Mouse (Mus musculus): ENCODE results near the gene Gm10228. TPM values are rescaled to one million over a fixed set of nuclear protein-coding genes. Genes with fewer than 3 reads are reported as not detected.
"Not testable (repeated sequence)": the region's sequence is repeated elsewhere in the genome, so short reads cannot be mapped to it uniquely, and the experiment has no call there.

The Gm10228 gene
- polyA plus RNA-seq (2014; fragmentation: Nextera tagmentation; extraction: Ambion mirVana): not detected in 2 replicates

GRCm38 (mm10) chr16:89041372-89041771 lies at the start of gene Gm10228:
TSS of gene Gm10228 (minus strand) at chr16:89041472.
- H3K9ac ChIP-seq (ENCODE audit: low read depth, low read length); H3K27ac ChIP-seq (ENCODE audit: low read depth, low read length); ATAC-seq (replicated peaks; ENCODE audit: insufficient number of reproducible peaks, low FRiP score, low TSS enrichment); H3K27me3 ChIP-seq (ENCODE audit: control insufficient read depth, insufficient read depth, low read length); H3K9me3 ChIP-seq (replicated peaks; ENCODE audit: control insufficient read depth, low read length); H3K4me1 ChIP-seq (ENCODE audit: control insufficient read depth, insufficient read depth, low read length); H3K4me2 ChIP-seq; H3K4me3 ChIP-seq (ENCODE audit: low read depth, low read length); H3K36me3 ChIP-seq (ENCODE audit: control insufficient read depth, insufficient read depth, low read length): not testable (repeated sequence)
- WGBS (ENCODE audit: insufficient replicate concordance): 77% methylated on average over 2 of the region's 4 CpGs

GRCm38 (mm10) chr16:89071041-89071440 lies 29.8 kb upstream of the Gm10228 start:
- not testable (repeated sequence) for H3K27me3 ChIP-seq (ENCODE audit: control insufficient read depth, insufficient read depth, low read length); H3K9me3 ChIP-seq (replicated peaks; ENCODE audit: control insufficient read depth, low read length); ATAC-seq (replicated peaks; ENCODE audit: insufficient number of reproducible peaks, low FRiP score, low TSS enrichment); H3K4me1 ChIP-seq (ENCODE audit: control insufficient read depth, insufficient read depth, low read length); H3K4me2 ChIP-seq; H3K4me3 ChIP-seq (ENCODE audit: low read depth, low read length); H3K27ac ChIP-seq (ENCODE audit: low read depth, low read length); H3K9ac ChIP-seq (ENCODE audit: low read depth, low read length); H3K36me3 ChIP-seq (ENCODE audit: control insufficient read depth, insufficient read depth, low read length)
- 64% methylated on average over 2 of the region's 2 CpGs for WGBS (ENCODE audit: insufficient replicate concordance)

GRCm38 (mm10) chr16:89063902-89064301 lies 22.6 kb upstream of the Gm10228 start, which contains the start of gene 1110025L11Rik:
TSS of gene 1110025L11Rik (minus strand) at chr16:89064002.
- not testable (repeated sequence) for ATAC-seq (replicated peaks; ENCODE audit: insufficient number of reproducible peaks, low FRiP score, low TSS enrichment); H3K36me3 ChIP-seq (ENCODE audit: control insufficient read depth, insufficient read depth, low read length); H3K4me2 ChIP-seq; H3K4me1 ChIP-seq (ENCODE audit: control insufficient read depth, insufficient read depth, low read length); H3K27me3 ChIP-seq (ENCODE audit: control insufficient read depth, insufficient read depth, low read length); H3K27ac ChIP-seq (ENCODE audit: low read depth, low read length); H3K4me3 ChIP-seq (ENCODE audit: low read depth, low read length); H3K9ac ChIP-seq (ENCODE audit: low read depth, low read length); H3K9me3 ChIP-seq (replicated peaks; ENCODE audit: control insufficient read depth, low read length)
- WGBS (ENCODE audit: insufficient replicate concordance): no CpG with 5 or more reads among the region's 2 CpGs

- Histone ChIP-seq H3K9me3 (replicated peaks; ENCODE audit: control insufficient read depth, low read length) (no peaks in the 10 kb centered on the region), H3K36me3 (ENCODE audit: control insufficient read depth, insufficient read depth, low read length) (no peaks in the 10 kb centered on the region), H3K4me2 (no peak within 1 kb of the TSS), H3K27me3 (ENCODE audit: control insufficient read depth, insufficient read depth, low read length) (no peaks in the 10 kb centered on the region), H3K27ac (ENCODE audit: low read depth, low read length) (no peak within 1 kb of the TSS), H3K4me1 (ENCODE audit: control insufficient read depth, insufficient read depth, low read length) (no peaks in the 10 kb centered on the region), H3K9ac (ENCODE audit: low read depth, low read length) (no peak within 1 kb of the TSS), H3K4me3 (ENCODE audit: low read depth, low read length) (no peak within 1 kb of the TSS)
- WGBS (ENCODE audit: insufficient replicate concordance): 82% methylated on average over 3 of the region's 3 CpGs
- no peak for ATAC-seq (replicated peaks; ENCODE audit: insufficient number of reproducible peaks, low FRiP score, low TSS enrichment)
Observed at GRCm38 (mm10) chr16:89047783-89048182, 6.5 kb upstream of the Gm10228 start, which contains the start of gene Krtap6-5. TSS of gene Krtap6-5 (minus strand) at chr16:89047883.

- ATAC-seq (replicated peaks; ENCODE audit: insufficient number of reproducible peaks, low FRiP score, low TSS enrichment); H3K27ac ChIP-seq (ENCODE audit: low read depth, low read length); H3K36me3 ChIP-seq (ENCODE audit: control insufficient read depth, insufficient read depth, low read length); H3K9ac ChIP-seq (ENCODE audit: low read depth, low read length); H3K9me3 ChIP-seq (replicated peaks; ENCODE audit: control insufficient read depth, low read length); H3K27me3 ChIP-seq (ENCODE audit: control insufficient read depth, insufficient read depth, low read length); H3K4me3 ChIP-seq (ENCODE audit: low read depth, low read length); H3K4me2 ChIP-seq; H3K4me1 ChIP-seq (ENCODE audit: control insufficient read depth, insufficient read depth, low read length): not testable (repeated sequence)
- 84% methylated on average over 3 of the region's 3 CpGs for WGBS (ENCODE audit: insufficient replicate concordance)
Observed at GRCm38 (mm10) chr16:89031399-89031798, 9.9 kb downstream of the Gm10228 start, which contains the start of gene Krtap6-1. TSS of gene Krtap6-1 (plus strand) at chr16:89031699.

GRCm38 (mm10) chr16:89014984-89015383 lies 26.3 kb downstream of the Gm10228 start, which contains the start of gene Gm10229:
TSS of gene Gm10229 (plus strand) at chr16:89015284.
- not testable (repeated sequence) for H3K27me3 ChIP-seq (ENCODE audit: control insufficient read depth, insufficient read depth, low read length); H3K36me3 ChIP-seq (ENCODE audit: control insufficient read depth, insufficient read depth, low read length); ATAC-seq (replicated peaks; ENCODE audit: insufficient number of reproducible peaks, low FRiP score, low TSS enrichment); H3K4me2 ChIP-seq; H3K4me1 ChIP-seq (ENCODE audit: control insufficient read depth, insufficient read depth, low read length); H3K9ac ChIP-seq (ENCODE audit: low read depth, low read length); H3K9me3 ChIP-seq (replicated peaks; ENCODE audit: control insufficient read depth, low read length); H3K27ac ChIP-seq (ENCODE audit: low read depth, low read length); H3K4me3 ChIP-seq (ENCODE audit: low read depth, low read length)
- 78% methylated on average over 1 of the region's 3 CpGs for WGBS (ENCODE audit: insufficient replicate concordance)

- Histone ChIP-seq H3K27ac (ENCODE audit: low read depth, low read length) (no peak overlapping the region), H3K4me3 (ENCODE audit: low read depth, low read length) (no peak overlapping the region), H3K9ac (ENCODE audit: low read depth, low read length) (no peak overlapping the region), H3K27me3 (ENCODE audit: control insufficient read depth, insufficient read depth, low read length) (no peaks in the 10 kb centered on the region), H3K36me3 (ENCODE audit: control insufficient read depth, insufficient read depth, low read length) (no peaks in the 10 kb centered on the region), H3K9me3 (replicated peaks; ENCODE audit: control insufficient read depth, low read length) (no peaks in the 10 kb centered on the region), H3K4me2 (no peak overlapping the region), H3K4me1 (ENCODE audit: control insufficient read depth, insufficient read depth, low read length) (no peaks in the 10 kb centered on the region)
- WGBS (ENCODE audit: insufficient replicate concordance): 89% methylated on average over 3 of the region's 3 CpGs
- ATAC-seq (replicated peaks; ENCODE audit: insufficient number of reproducible peaks, low FRiP score, low TSS enrichment): no peak
Observed at GRCm38 (mm10) chr16:89013973-89014372, 27.3 kb downstream of the Gm10228 start.

GRCm38 (mm10) chr16:89010659-89011058 lies 30.6 kb downstream of the Gm10228 start, which contains the start of gene Krtap22-2:
TSS of gene Krtap22-2 (minus strand) at chr16:89010759.
- no peak for ATAC-seq (replicated peaks; ENCODE audit: insufficient number of reproducible peaks, low FRiP score, low TSS enrichment)
- 76% methylated on average over 5 of the region's 5 CpGs for WGBS (ENCODE audit: insufficient replicate concordance)
- H3K27me3 ChIP-seq (ENCODE audit: control insufficient read depth, insufficient read depth, low read length): no peaks in the 10 kb centered on the region
- H3K36me3 ChIP-seq (ENCODE audit: control insufficient read depth, insufficient read depth, low read length): no peaks in the 10 kb centered on the region
- no peak within 1 kb of the TSS for H3K4me3 ChIP-seq (ENCODE audit: low read depth, low read length)
- H3K4me2 ChIP-seq: no peak within 1 kb of the TSS
- no peak within 1 kb of the TSS for H3K9ac ChIP-seq (ENCODE audit: low read depth, low read length)
- H3K9me3 ChIP-seq (replicated peaks; ENCODE audit: control insufficient read depth, low read length): no peaks in the 10 kb centered on the region
- H3K4me1 ChIP-seq (ENCODE audit: control insufficient read depth, insufficient read depth, low read length): no peaks in the 10 kb centered on the region
- no peak within 1 kb of the TSS for H3K27ac ChIP-seq (ENCODE audit: low read depth, low read length)

Measured in heart, embryonic 11.5 days (tissue).